Mouse (Mus musculus): ENCODE data around the gene Zdhhc22. TPM values are rescaled to one million over a fixed set of nuclear protein-coding genes. Genes with fewer than 3 reads are reported as not detected.

The Zdhhc22 gene
- polyA plus RNA-seq, 1 experiment from 2014 or later = not detected

GRCm38 (mm10) chr12:86983470-86984193 lies 6.6 kb downstream of the Zdhhc22 start:
- H3K36me3 ChIP-seq (ENCODE audit: inconsistent target) = no peaks in the 10 kb centered on the region
- 3% methylated on average over 25 of the region's 28 CpGs for WGBS (ENCODE audit: missing documents)
- no peak overlapping the region for H3K4me3 ChIP-seq (ENCODE audit: inconsistent target)
- H3K27ac ChIP-seq = no peak overlapping the region
- no peaks in the 10 kb centered on the region for H3K79me2 ChIP-seq (ENCODE audit: inconsistent target)

GRCm38 (mm10) chr12:86981180-86981579 lies 9.1 kb downstream of the Zdhhc22 start:
- 37% methylated on average over 9 of the region's 9 CpGs for WGBS (ENCODE audit: missing documents)
- H3K4me3 ChIP-seq (ENCODE audit: inconsistent target) = no peak overlapping the region
- no peak overlapping the region for H3K27ac ChIP-seq
- H3K79me2 ChIP-seq (ENCODE audit: inconsistent target) = no peaks in the 10 kb centered on the region
- no peaks in the 10 kb centered on the region for H3K36me3 ChIP-seq (ENCODE audit: inconsistent target)

GRCm38 (mm10) chr12:86977833-86978232 lies 12.4 kb downstream of the Zdhhc22 start:
- H3K4me3 ChIP-seq (ENCODE audit: inconsistent target) = no peak overlapping the region
- 23% methylated on average over 15 of the region's 15 CpGs for WGBS (ENCODE audit: missing documents)

GRCm38 (mm10) chr12:86976511-86977168 lies 13.6 kb downstream of the Zdhhc22 start:
- Histone ChIP-seq H3K79me2 (ENCODE audit: inconsistent target) (no peaks in the 10 kb centered on the region), H3K27ac (no peak overlapping the region), H3K36me3 (ENCODE audit: inconsistent target) (no peaks in the 10 kb centered on the region), H3K4me3 (ENCODE audit: inconsistent target) (no peak overlapping the region)
- WGBS (ENCODE audit: missing documents) = 70% methylated on average over 6 of the region's 6 CpGs

More at GRCm38 (mm10) chr12:86977833-86978232, 12.4 kb downstream of the Zdhhc22 start:
- Histone ChIP-seq H3K36me3 (ENCODE audit: inconsistent target) (no peaks in the 10 kb centered on the region), H3K27ac (no peak overlapping the region), H3K79me2 (ENCODE audit: inconsistent target) (no peaks in the 10 kb centered on the region)

GRCm38 (mm10) chr12:86975761-86976160 lies 14.5 kb downstream of the Zdhhc22 start:
- no peaks in the 10 kb centered on the region for H3K79me2 ChIP-seq (ENCODE audit: inconsistent target)
- no peaks in the 10 kb centered on the region for H3K36me3 ChIP-seq (ENCODE audit: inconsistent target)
- no peak overlapping the region for H3K27ac ChIP-seq
- 57% methylated on average over 10 of the region's 10 CpGs for WGBS (ENCODE audit: missing documents)
- H3K4me3 ChIP-seq (ENCODE audit: inconsistent target) = no peak overlapping the region

GRCm38 (mm10) chr12:86974387-86975288 lies 15.6 kb downstream of the Zdhhc22 start:
- H3K79me2 ChIP-seq (ENCODE audit: inconsistent target) = no peaks in the 10 kb centered on the region
- H3K27ac ChIP-seq = no peak overlapping the region
- no peaks in the 10 kb centered on the region for H3K36me3 ChIP-seq (ENCODE audit: inconsistent target)
- 20% methylated on average over 40 of the region's 40 CpGs for WGBS (ENCODE audit: missing documents)
- no peak overlapping the region for H3K4me3 ChIP-seq (ENCODE audit: inconsistent target)

GRCm38 (mm10) chr12:86973706-86974105 lies 16.5 kb downstream of the Zdhhc22 start:
- Histone ChIP-seq H3K79me2 (ENCODE audit: inconsistent target) (no peaks in the 10 kb centered on the region), H3K36me3 (ENCODE audit: inconsistent target) (no peaks in the 10 kb centered on the region), H3K4me3 (ENCODE audit: inconsistent target) (no peak overlapping the region), H3K27ac (no peak overlapping the region)
- WGBS (ENCODE audit: missing documents) = 74% methylated on average over 7 of the region's 8 CpGs

- WGBS (ENCODE audit: missing documents) = 17% methylated on average over 7 of the region's 7 CpGs
- H3K4me3 ChIP-seq (ENCODE audit: inconsistent target) = no peak overlapping the region
- no peak overlapping the region for H3K27ac ChIP-seq
- H3K79me2 ChIP-seq (ENCODE audit: inconsistent target) = no peaks in the 10 kb centered on the region
- H3K36me3 ChIP-seq (ENCODE audit: inconsistent target) = no peaks in the 10 kb centered on the region
Observed at GRCm38 (mm10) chr12:86973216-86973615, 17.0 kb downstream of the Zdhhc22 start.

- no peak overlapping the region for H3K4me3 ChIP-seq (ENCODE audit: inconsistent target)
- H3K79me2 ChIP-seq (ENCODE audit: inconsistent target) = no peaks in the 10 kb centered on the region
- no peak overlapping the region for H3K27ac ChIP-seq
- 69% methylated on average over 7 of the region's 7 CpGs for WGBS (ENCODE audit: missing documents)
- H3K36me3 ChIP-seq (ENCODE audit: inconsistent target) = peaks cover 2% of the 10 kb centered on the region; the same call in 1 of the 2 replicates
Observed at GRCm38 (mm10) chr12:86971089-86971488, 19.1 kb downstream of the Zdhhc22 start.

- no peak overlapping the region for H3K4me3 ChIP-seq (ENCODE audit: inconsistent target)
- peaks cover 19% of the 10 kb centered on the region; the same call in 1 of the 2 replicates for H3K36me3 ChIP-seq (ENCODE audit: inconsistent target)
- no peak overlapping the region for H3K27ac ChIP-seq
- 90% methylated on average over 3 of the region's 3 CpGs for WGBS (ENCODE audit: missing documents)
- no peaks in the 10 kb centered on the region for H3K79me2 ChIP-seq (ENCODE audit: inconsistent target)
Observed at GRCm38 (mm10) chr12:86969220-86969601, 21.0 kb downstream of the Zdhhc22 start.

- H3K27ac ChIP-seq = peak overlapping the region; percentile 32; the same call in 1 of the 2 replicates
- H3K79me2 ChIP-seq (ENCODE audit: inconsistent target) = no peaks in the 10 kb centered on the region
- WGBS (ENCODE audit: missing documents) = 50% methylated on average over 13 of the region's 13 CpGs
- no peak overlapping the region for H3K4me3 ChIP-seq (ENCODE audit: inconsistent target)
- H3K36me3 ChIP-seq (ENCODE audit: inconsistent target) = peaks cover 24% of the 10 kb centered on the region; the same call in 1 of the 2 replicates
Observed at GRCm38 (mm10) chr12:86968468-86969219, 21.6 kb downstream of the Zdhhc22 start.

- Histone ChIP-seq H3K79me2 (ENCODE audit: inconsistent target) (no peaks in the 10 kb centered on the region; the same call in 1 of the 2 replicates), H3K27ac (no peak overlapping the region), H3K4me3 (ENCODE audit: inconsistent target) (no peak overlapping the region), H3K36me3 (ENCODE audit: inconsistent target) (peaks cover 55% of the 10 kb centered on the region)
- WGBS (ENCODE audit: missing documents) = 90% methylated on average over 4 of the region's 4 CpGs
Observed at GRCm38 (mm10) chr12:86965237-86965799, 24.9 kb downstream of the Zdhhc22 start.

GRCm38 (mm10) chr12:86964278-86965057 lies 25.8 kb downstream of the Zdhhc22 start:
- peaks cover 64% of the 10 kb centered on the region for H3K36me3 ChIP-seq (ENCODE audit: inconsistent target)
- H3K79me2 ChIP-seq (ENCODE audit: inconsistent target) = no peaks in the 10 kb centered on the region; the same call in 1 of the 2 replicates
- H3K27ac ChIP-seq = no peak overlapping the region
- WGBS (ENCODE audit: missing documents) = 92% methylated on average over 16 of the region's 16 CpGs
- H3K4me3 ChIP-seq (ENCODE audit: inconsistent target) = no peak overlapping the region
